Mouse (Mus musculus): ENCODE results near the gene Rhof.

Gene Rhof

DNA sequence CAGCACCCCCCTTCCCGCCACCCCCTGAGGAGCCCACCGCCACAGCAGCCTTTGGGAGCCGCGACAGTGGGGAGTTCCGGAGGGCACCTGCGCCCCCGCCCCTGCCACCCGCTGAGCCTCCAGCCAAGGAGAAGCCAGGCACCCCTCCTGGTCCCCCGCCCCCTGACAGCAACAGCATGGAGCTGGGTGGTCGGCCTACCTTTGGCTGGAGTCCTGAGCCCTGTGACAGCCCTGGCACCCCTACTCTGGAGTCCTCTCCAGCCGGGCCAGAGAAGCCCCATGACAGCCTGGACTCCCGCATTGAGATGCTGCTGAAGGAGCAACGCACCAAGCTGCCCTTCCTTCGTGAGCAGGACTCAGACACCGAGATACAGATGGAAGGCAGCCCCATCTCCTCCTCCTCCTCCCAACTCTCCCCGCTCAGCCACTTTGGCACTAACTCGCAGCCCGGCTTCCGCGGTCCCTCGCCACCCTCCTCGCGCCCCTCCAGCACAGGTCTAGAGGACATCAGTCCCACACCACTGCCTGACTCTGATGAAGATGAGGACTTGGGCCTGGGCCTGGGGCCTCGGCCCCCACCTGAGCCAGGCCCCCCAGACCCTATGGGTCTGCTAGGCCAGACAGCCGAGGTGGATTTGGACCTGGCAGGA lies 15.7 kb upstream of the Rhof start:
- DNase-seq (ENCODE audit: low read depth, low spot score), result no peak

DNA sequence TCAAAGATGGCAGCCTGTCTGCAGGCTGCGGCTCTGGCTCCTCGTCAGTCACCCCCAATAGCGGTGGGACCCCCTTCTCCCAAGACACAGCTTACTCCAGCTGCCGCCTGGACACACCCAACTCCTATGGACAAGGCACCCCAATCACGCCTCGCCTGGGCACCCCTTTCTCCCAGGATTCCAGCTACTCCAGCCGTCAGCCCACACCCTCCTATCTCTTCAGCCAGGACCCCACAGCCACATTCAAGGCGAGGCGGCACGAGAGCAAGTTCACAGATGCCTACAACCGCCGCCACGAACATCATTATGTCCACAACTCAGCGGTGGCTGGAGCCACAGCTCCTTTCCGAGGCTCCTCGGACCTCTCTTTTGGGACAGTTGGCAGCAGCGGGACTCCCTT lies 15.1 kb upstream of the Rhof start:
- no peak for DNase-seq (ENCODE audit: low read depth, low spot score)

DNA sequence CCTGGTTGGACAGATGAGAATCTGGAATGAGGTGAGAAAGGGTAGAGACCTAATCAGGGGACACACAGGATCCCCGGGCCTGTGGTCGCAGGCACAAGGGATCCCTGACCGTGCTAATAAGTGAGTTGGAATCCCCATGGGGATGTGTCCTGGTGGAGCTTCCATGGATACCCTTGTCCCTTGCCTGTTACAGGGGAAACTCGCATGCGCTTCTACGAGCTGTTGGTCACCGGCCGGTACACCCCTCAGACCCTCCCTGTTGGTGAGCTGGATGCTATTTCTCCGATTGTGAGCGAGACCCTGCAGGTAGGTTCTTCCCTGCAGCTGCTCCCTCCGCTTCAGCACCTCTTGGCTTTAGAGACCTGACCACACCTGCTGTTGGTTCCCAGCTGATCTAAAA lies 13.9 kb upstream of the Rhof start:
- no peak for DNase-seq (ENCODE audit: low read depth, low spot score)

DNA sequence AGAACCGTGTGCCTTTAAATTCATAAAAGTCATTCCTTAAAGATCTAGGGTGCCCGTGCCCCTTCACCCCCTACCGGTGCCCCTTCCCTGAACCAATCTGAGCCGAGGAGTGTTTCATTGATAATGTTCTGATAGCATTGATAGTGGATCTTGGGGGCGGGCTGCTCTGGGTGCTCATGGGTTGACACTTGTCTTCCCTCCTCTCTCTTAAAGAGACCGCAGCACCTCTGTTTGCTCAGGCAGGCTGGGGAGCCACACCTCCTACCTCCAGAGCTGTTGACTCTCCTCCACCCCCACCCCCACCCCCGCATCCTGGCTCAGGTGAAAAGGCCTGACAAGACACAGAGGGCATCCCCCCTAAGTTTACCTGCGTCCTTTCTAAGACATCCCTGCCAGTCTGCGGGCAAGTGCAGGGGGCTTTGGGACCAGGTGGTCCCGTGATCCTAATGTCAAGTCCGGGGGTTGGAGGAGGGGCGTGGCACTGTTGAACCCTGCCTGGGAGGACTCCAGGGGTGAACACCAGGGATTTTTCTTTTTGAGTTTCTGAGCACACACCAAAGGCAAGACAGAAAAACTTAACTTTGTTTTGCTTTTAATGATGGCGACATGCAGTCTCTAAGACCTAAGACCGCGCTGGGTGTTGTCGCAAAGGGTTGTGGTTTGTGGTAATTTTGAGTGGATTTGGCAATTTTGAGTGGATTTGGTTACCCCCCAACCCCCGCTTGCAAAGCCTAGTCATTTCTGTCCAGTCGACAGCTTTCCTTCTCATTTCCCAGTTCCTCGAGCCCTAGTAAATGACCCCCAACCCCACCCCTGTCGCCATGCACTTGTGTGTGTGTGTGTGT lies 12.5 kb upstream of the Rhof start:
- peak; percentile 46 for DNase-seq (ENCODE audit: low read depth, low spot score)

DNA sequence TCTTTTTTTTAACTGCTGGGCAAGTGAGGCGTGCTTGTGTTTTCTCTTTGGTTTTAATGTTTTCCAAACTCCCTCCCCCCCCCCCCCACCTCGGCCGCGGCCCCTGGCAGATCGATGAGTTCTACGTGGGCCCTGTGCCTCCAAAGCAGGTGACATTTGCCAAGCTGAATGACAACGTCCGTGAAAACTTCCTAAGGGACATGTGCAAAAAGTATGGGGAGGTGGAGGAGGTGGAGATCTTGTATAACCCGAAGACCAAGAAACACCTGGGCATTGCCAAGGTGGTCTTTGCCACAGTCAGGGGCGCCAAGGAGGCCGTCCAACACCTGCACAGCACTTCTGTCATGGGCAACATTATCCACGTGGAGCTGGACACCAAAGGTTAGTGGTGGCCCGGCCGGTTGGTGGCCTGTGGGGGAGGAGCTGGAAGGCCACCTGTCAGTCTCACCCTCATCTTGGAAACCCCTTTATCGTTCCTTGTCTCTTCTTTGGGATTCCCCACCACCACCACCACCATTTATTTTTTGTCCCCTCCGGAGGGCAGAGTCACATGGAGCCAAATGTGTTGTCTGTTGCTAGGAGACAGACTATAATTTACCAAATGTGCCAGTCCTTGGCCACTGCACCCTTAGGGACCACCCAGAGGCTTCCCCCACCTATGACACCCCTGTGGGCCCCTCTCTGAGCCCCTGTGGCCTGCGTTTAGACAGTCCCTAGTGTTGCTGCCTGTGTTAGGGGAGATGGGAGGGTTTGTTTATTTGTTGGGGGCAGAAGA lies 11.7 kb upstream of the Rhof start:
- no peak for DNase-seq (ENCODE audit: low read depth, low spot score)

DNA sequence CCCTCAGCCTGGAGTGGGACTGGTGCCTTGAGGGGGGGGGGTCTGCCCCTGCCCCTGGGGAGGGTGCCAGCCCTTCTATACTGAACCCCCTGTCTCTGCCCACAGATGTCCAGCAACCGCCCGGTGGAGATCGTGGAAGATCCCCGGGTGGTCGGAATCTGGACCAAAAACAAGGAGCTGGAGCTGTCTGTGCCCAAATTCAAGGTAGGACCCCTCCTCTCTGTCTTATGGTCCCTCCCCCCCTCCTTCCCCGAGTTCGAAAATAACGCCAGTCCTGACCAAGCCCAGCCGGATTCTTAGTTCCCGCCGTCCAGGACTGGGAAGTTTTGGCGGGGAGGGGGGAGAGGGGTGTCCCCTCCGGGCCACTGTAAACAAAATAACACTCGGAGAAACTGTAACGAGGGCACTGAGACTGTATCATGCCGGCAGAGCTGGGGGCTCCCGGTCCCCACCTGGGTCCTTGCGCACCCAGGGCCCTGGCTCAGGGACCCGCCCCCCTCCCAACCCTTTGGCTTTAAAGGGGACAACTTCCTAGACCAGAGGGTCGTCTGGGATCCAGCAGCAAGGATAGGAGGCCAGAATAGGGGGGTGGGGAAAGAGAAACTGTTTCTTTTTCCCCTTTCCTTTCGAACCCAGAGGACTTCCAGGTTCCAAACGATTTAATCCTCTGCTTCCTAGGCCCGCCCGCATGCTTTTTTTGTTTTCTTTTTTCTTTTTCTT lies 10.9 kb upstream of the Rhof start:
- DNase-seq (ENCODE audit: low read depth, low spot score), result peak; percentile 76

DNA sequence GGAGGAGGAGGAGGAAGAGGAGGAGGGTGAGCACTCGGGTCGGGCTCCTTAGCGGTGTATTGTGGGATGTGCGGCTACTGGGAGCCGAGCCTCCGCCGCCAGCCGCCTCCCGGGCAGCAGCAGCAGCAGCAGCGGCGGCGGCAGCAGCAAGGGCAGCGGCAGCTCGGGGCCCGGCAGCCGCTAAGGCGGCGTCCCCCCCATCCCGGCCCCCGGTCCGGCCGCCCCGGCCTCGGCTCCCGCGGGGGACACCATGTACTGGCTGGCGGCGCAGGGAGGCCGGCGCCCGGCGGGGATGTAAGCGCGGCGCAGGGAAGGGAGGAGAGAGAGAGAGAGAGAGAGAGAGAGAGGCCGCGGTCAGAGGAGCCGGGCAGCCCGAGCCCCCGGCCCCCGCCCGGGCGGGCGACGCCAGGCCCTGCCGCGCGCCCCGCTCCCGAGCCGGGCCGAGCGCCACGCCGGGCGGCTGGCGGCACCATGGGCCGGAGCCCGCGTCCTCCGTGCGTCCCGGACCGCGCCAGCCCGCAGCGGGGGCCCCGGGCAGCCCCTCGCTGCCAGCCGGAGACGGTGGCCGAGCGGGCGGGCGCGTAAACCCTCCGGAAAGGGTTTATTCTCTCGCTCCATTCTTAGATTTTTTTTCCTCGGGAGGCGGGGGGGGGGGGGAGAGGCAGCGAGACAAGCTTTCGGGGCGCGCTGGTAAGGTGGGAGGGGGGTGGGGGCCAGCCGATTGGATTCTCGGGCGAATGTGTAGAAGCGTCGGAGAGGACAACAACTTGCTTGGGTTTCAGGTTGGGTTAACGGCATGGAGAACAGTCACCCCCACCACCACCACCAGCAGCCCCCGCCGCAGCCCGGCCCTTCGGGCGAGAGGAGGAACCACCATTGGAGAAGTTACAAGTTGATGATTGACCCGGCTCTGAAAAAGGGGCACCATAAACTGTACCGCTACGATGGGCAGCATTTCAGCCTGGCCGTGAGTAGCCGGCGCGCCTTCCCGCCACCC lies 10.0 kb upstream of the Rhof start, which contains the start of gene Setd1b:
Setd1b (plus strand) TSS at position 33 of the 997 bp plus-strand sequence.
- DNase-seq (ENCODE audit: low read depth, low spot score), result peak; percentile 81

DNA sequence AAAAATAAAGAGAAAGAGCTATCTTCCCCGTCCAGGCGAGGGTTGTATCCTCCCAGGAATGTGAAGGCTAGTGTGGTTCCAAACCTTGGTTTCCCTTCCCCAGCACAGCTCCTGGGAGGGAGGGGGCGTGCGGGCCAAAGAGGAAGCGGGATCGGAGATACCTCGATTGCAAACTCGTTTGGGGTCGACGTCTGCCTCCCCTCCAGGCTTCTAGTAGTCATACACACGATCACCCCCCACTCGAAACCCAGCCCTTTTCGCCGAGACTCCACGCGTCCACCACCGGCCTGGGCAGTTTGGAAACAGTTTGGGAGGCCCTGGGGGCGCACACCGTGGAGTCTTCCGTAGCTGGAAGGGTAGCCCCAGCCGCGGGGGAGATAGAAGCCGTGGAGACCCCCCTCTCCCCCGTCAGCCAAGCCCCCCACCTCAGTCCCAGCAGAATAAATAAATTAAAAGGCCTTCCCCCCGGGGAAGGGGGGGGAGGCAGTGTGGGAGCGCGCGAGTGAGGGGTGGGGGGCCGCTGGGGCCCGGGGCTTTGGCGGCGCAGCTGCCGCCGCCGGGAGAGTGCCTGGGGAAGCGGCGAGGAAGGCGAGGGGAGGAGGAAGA lies 9.2 kb upstream of the Rhof start:
- no peak for DNase-seq (ENCODE audit: low read depth, low spot score)

DNA sequence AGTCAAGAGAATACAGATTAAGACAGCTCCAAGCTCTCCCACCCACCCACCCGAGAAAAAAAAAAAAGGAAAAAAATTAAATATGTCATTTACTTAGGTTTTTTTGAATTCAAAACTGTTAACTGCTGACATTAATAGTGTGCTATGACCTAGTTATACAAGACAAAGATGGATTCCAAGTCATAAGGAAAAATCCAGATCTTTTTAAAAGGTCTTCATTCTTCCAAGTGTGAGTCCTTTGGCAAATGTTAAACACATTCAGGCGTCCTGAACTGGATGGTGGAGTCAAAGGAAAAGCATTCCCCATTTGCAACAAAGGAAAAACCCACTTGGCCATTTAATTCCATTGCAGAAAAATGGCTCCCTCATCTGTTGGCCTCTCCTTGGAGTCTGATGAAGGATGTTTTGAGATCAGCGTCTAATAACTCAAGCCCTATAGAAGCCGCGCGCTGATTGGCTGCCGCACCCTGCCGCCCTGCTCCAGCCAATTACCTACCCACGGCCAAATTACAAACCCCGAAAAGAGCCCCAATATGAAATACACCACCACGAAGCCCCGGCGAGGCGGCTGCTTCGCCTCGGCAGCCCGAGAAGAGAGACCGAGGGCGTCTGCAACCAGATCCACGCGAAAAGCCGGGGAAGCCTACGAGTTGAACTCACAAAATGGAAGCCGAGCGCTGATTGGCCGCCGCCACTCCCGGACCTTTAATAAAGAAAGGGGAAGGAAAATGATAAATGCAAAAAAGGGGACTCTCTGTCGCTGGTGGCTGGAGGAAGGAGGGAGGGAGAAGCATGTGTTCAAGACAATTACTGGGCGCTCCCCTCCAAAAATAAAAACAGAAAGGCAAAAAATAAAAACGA lies 8.4 kb upstream of the Rhof start:
- peak; percentile 98 for DNase-seq (ENCODE audit: low read depth, low spot score)

DNA sequence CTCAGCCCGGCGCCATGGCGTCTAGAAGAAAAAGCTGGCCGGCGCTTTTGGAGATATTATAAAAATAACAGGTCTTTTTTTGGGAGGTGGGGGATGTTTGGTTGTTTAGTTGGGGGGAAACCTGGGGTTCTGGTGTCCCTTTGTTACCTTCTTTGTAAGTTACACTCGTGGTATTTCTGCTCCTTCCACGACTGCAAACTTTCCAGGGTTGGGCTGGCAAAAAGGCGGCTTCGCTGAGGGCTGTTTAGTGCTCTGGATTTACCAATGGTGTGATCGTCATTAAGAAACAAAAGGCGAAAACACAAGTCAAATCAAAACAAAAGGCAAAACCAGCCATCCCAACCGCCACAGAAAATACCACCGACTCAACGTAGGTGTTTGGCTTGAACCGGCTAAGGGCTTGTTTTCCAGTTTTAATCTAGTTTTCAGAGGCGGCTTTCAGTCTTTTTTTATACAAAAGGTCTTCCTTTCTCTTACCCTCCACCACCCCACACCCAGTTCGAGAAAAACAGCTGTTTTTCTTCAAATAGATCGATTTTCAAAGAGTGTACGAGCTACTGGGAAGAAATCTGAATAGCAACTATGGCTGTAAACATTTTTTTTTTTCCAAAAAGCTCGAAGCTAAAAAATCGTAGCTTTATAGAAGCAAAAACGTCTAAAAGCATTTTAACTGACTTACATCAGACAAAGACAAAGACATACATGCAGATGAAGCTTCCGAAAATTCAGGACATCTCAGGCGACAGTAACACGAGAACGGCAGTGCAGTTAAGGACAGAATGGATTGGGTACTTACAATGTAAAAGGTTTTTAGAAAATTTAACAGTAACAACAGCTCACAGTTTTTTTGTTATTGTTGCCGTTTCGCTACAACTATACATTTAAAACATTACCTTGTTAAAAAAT lies 7.5 kb upstream of the Rhof start:
- DNase-seq (ENCODE audit: low read depth, low spot score), result peak; percentile 59

DNA sequence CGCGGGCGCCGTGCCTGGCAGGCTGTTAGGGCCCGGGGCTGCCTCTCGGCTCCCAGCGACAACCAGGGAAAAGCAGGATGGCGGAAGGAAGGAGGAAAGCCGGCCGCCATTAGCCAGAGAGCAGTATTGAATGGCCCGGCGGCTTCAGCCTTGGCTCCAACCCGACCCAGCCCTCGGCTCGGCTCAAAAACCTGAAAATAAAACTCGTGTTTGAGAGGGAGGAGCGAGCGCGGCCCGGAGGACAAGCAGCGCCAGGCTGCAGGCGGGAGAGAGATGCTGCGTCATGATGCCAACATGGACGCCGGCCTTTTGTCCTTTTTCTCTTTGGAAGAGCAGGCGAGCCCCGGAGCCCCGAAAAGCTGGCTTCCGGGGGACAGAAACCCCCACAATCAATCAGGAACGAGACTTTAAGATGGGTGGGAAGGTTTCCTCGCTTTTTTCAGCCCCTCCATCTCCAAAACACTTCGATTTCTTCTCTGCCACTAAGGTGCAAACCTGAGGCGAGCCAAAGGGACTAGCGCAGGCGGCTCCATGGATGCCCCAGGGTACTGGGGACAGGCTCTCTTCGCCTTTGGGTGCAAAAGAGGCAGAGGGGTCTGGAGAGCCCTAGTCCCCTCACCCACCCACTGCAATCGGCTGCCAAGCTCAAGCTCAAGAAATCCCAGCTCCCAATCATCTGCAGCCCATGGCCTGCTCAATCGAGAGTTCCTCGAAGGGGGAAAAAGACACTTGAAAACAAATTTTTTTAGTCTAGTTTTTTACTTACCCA lies 6.6 kb upstream of the Rhof start:
- DNase-seq (ENCODE audit: low read depth, low spot score), result peak; percentile 97

DNA sequence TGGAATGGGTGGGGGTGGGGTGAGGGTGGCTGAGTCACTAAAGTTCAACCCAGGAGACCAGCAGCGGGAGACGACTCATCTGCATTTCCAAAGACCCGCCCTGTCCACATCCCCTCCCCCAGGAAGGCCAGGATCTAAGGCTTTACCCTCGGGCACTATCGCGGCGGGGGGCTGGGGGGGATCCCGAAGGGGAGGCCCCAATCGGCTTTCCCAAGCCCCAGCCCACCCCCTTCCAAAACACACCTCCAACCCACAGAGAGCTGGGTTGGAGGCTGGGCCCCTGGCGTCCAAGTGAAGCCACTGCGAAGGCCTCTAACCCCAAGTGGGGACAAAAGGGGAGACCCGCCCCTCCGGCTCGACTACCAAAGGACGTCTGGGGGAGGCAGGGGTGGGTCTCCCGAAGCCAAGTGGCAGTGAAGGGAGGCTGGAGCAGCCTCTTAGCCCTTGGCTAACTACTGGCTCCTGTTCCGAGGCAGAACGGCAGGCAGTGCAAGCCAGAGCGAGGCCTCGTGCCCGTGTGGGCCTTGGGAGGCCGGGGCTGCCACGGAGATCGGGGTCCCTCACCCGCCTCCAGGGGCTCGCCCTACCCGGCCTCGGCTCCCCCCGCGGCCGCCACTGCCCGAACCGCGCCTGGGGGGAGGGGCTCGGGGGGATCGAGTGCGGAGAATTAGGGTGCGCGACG lies 5.9 kb upstream of the Rhof start:
- peak; percentile 75 for DNase-seq (ENCODE audit: low read depth, low spot score)

DNA sequence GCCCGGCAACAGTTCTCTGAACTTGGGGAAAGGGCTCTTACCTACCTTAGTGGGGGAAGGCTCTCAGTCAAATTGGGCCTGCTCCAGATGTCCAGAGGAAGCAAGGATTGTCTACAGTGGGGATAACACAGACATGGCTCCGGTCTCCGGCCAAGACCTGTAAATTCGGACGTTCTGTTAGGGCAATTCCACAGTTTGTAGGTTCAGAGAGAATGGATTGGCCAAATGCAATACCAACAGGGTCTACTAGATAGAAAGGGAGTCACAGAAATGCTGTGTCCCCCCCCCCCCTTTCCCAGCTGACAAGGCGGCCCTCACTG lies 5.4 kb upstream of the Rhof start:
- DNase-seq (ENCODE audit: low read depth, low spot score), result no peak

DNA sequence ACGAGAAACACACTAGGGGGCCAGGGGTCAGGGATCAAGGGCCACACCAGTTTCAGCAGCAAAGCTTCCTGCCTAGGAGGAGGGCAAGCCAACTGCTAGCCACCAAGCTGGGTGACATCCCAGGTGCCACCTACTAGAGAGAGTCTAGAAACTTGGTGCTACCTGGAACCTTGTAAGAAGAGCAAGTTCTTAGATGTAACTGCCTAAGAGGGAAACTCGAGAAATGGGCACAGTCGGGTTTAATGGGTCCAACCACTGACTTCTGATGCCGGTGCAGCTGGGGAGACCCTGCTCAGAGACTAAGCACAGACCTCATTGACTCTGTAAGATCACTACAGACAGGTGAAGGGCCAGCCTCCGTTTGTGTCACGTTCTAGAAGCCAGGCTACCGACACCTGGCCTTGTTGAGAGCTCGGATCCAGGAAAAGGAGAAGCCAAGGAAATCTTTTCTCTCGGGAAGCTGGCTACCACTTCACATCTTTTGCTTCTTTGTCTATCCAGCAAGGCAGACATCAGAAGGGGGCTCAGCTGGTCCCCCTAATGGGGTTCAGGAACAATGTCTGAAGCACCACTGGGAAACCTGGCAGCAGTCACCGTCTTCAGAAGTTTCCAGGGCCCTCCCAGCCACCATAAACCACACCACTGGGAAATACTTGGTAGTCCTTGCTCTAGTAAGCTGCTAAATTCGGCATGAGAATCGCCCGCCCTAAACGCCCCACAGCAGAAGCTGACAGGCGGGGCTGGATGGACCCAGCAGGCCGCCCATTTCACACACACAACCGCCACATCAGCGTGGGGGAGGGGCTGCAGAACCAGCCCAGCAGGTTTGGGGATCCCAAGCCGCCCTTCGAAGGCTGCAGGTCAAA lies 4.8 kb upstream of the Rhof start:
- DNase-seq (ENCODE audit: low read depth, low spot score), result peak; percentile 82

DNA sequence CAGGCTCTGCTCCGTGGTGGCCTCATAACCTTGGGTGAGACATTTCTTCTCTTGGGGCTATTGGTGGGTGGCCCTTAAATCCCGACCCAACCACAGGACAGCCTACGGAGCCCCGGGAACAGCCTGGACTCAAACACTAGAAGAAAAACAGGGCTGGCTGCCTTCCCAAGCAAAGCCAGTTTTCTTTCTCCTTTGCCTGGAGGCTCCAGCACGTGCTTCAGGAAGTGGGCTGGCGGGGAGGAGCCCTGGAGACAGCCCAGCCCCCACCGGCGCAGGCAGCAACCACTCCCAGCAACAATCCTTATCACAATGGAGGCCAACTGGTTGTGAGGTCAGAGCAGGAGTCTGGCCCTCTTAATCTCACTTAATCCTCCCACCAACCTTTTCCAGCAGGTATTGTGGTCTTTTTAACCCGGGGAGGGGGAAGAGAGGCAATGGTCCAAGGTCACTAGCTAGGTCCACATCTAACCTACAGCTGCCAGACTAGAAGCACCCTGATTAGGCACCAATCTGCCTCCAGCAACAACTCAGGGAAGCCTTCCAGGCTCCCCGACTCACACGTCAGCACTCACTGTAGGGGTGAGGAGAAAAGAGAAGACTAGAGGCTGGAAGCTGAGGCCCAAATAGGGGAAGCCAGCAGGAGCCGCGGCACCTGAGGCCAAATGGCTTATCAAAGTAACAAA lies 4.0 kb upstream of the Rhof start:
- DNase-seq (ENCODE audit: low read depth, low spot score), result peak; percentile 90

All from brain, adult 2 months (tissue).